Mouse (Mus musculus): ENCODE data around the gene Nrf1.

GRCm38 (mm10) chr6:30078938-30079529 is 31.2 kb downstream of the Nrf1 start:
- TF ChIP-seq CTCF (IDR thresholded peaks at IDR 0.05; ENCODE audit: low read depth, low read length) (no peak), POLR2A (IDR thresholded peaks at IDR 0.05; ENCODE audit: extremely low read depth, insufficient read depth, low read length) (no peak)
